Mouse (Mus musculus) kidney, postnatal 0 days (tissue): Measurements from ENCODE around the gene Map3k6. TPM values are rescaled to one million over a fixed set of nuclear protein-coding genes. Genes with fewer than 3 reads are reported as not detected.

Source experiments
- ATAC-seq: fragments of 200-750 bp; cut with Nextera tagmentation; replicated peaks from 2 replicates; pipeline ENCODE4 v1.8.0; 2017; ENCODE audit warnings: low read depth, moderate number of reproducible peaks, moderate TSS enrichment, moderate library complexity; ENCODE audit not compliant: low FRiP score
- DNase-seq: peaks from one replicate; pipeline ENCODE4 v3.0.0-alpha.2; 2016; ENCODE audit warnings: low spot score
- H3K27ac ChIP-seq: fragments of 300-500 bp; sonication (generic); 2 replicates; pipeline ENCODE4 v1.5.1; 2014; ENCODE audit warnings: mild to moderate bottlenecking
- H3K27me3 ChIP-seq: fragments of 300-500 bp; sonication (generic); 2 replicates; pipeline ENCODE4 v1.6.1; 2014; ENCODE audit warnings: low read length, mixed read lengths; ENCODE audit not compliant: insufficient read depth
- H3K36me3 ChIP-seq: fragments of 300-500 bp; sonication (generic); 2 replicates; pipeline ENCODE4 v1.6.1; 2014; ENCODE audit warnings: low read length, mixed read lengths; ENCODE audit not compliant: insufficient read depth
- H3K4me1 ChIP-seq: fragments of 300-500 bp; sonication (generic); replicated peaks from 2 replicates; pipeline ENCODE4 v1.6.1; 2014; ENCODE audit warnings: antibody characterized with exemption, low read length, mixed read lengths; ENCODE audit not compliant: insufficient read depth
- H3K4me2 ChIP-seq: fragments of 300-500 bp; sonication (generic); 2 replicates; pipeline ENCODE4 v1.6.1; 2014; ENCODE audit warnings: mild to moderate bottlenecking, low read length, moderate library complexity, mixed read lengths
- H3K4me3 ChIP-seq: fragments of 300-500 bp; sonication (generic); replicated peaks from 2 replicates; pipeline ENCODE4 v1.5.1; 2014; ENCODE audit warnings: low read depth, low read length
- H3K9ac ChIP-seq: fragments of 300-500 bp; sonication (generic); 2 replicates; pipeline ENCODE4 v1.6.1; 2014; ENCODE audit warnings: low read depth, low read length
- H3K9me3 ChIP-seq: fragments of 300-500 bp; sonication (generic); replicated peaks from 2 replicates; pipeline ENCODE4 v1.6.1; 2016; ENCODE audit warnings: low read length, inconsistent platforms, mixed read lengths
- CTCF ChIP-seq: IDR thresholded peaks from 2 replicates; pipeline ENCODE4 v1.5.1; 2016; ENCODE audit warnings: antibody characterized with exemption, low read depth, mild to moderate bottlenecking, moderate library complexity
- whole genome bisulfite sequencing: fragments of 180-500 bp; shearing (Covaris S2); extraction: QIAGEN DNeasy Blood & Tissue Kit; methylation state at CpG from one replicate; pipeline ENCODE4 v1.1.7; 2014; 5-methylcytosine and 5-hydroxymethylcytosine counted together
- polyA plus RNA-seq: library from polyadenylated mRNA; unstranded; fragments of >200 nt; fragmentation: Nextera tagmentation; extraction: Ambion mirVana; gene quantifications from 2 replicates; pipeline ENCODE4 v1.2.1, GENCODE M21; 2015

Map3k6 gene
- polyA plus RNA-seq, 1 experiment from 2014 or later: 4.2 TPM

- Histone ChIP-seq H3K27ac (peak overlapping the region; percentile 76; the same call in 1 of the 2 replicates), H3K36me3 (no peaks in the 10 kb centered on the region), H3K4me3 (no peak overlapping the region), H3K9me3 (no peaks in the 10 kb centered on the region), H3K9ac (no peak overlapping the region), H3K4me2 (no peak overlapping the region), H3K4me1 (0 out of 2 replicates have a peak, but pooled peaks cover 4% of the 10 kb centered on the region), H3K27me3 (no peaks in the 10 kb centered on the region)
- DNase-seq: no peak
- 73% methylated on average over 4 of the region's 4 CpGs for WGBS
- TF ChIP-seq CTCF: no peak
- ATAC-seq: no peak
Observed at GRCm38 (mm10) chr4:133292405-133292804, 51.8 kb downstream of the Map3k6 start.

GRCm38 (mm10) chr4:133292901-133293843, 52.6 kb downstream of the Map3k6 start:
- Histone ChIP-seq H3K9ac (peak overlapping the region; percentile 42; the same call in 1 of the 2 replicates), H3K27ac (peak overlapping the region; percentile 76), H3K27me3 (no peaks in the 10 kb centered on the region), H3K4me3 (no peak overlapping the region), H3K4me1 (0 out of 2 replicates have a peak, but pooled peaks cover 4% of the 10 kb centered on the region), H3K36me3 (no peaks in the 10 kb centered on the region), H3K4me2 (peak overlapping the region; percentile 16), H3K9me3 (no peaks in the 10 kb centered on the region)
- DNase-seq (peak; percentile 75), ATAC-seq (peak; percentile 65)
- 32% methylated on average over 24 of the region's 24 CpGs for WGBS
- TF ChIP-seq CTCF: no peak

GRCm38 (mm10) chr4:133294084-133294483, 53.5 kb downstream of the Map3k6 start:
- Histone ChIP-seq H3K4me2 (no peak overlapping the region), H3K9ac (0 out of 2 replicates have a peak overlapping the region, but pooled peaks have one; percentile 5), H3K9me3 (no peaks in the 10 kb centered on the region), H3K27ac (0 out of 2 replicates have a peak overlapping the region, but pooled peaks have one; percentile 76), H3K27me3 (no peaks in the 10 kb centered on the region), H3K4me1 (0 out of 2 replicates have a peak, but pooled peaks cover 4% of the 10 kb centered on the region), H3K36me3 (no peaks in the 10 kb centered on the region), H3K4me3 (no peak overlapping the region)
- 40% methylated on average over 11 of the region's 11 CpGs for WGBS
- DNase-seq (peak; percentile 27), ATAC-seq (no peak; the same call in 1 of the 2 replicates)
- no peak for TF ChIP-seq CTCF

- Histone ChIP-seq H3K4me3 (no peak overlapping the region), H3K4me2 (no peak overlapping the region), H3K27me3 (no peaks in the 10 kb centered on the region), H3K4me1 (0 out of 2 replicates have a peak, but pooled peaks cover 4% of the 10 kb centered on the region), H3K36me3 (peaks cover 19% of the 10 kb centered on the region), H3K27ac (no peak overlapping the region), H3K9ac (no peak overlapping the region), H3K9me3 (no peaks in the 10 kb centered on the region)
- TF ChIP-seq CTCF: no peak
- no peak for DNase-seq
- ATAC-seq: no peak
- WGBS: 66% methylated on average over 10 of the region's 10 CpGs
Observed at GRCm38 (mm10) chr4:133297360-133297759, 56.7 kb downstream of the Map3k6 start.

GRCm38 (mm10) chr4:133297801-133298238, 57.2 kb downstream of the Map3k6 start:
- DNase-seq: peak; percentile 87
- Histone ChIP-seq H3K4me3 (no peak overlapping the region), H3K9ac (no peak overlapping the region), H3K4me2 (no peak overlapping the region), H3K36me3 (peaks cover 19% of the 10 kb centered on the region), H3K27me3 (no peaks in the 10 kb centered on the region), H3K4me1 (0 out of 2 replicates have a peak, but pooled peaks cover 4% of the 10 kb centered on the region), H3K9me3 (no peaks in the 10 kb centered on the region), H3K27ac (no peak overlapping the region)
- TF ChIP-seq CTCF: peak; percentile 91
- 0 out of 2 replicates have a peak, but pooled peaks have one; percentile 14 for ATAC-seq
- WGBS: 3% methylated on average over 5 of the region's 5 CpGs
